10 mouse cellular contexts compared by ENCODE assay signal in genomic region chr1:189731697-189732096, GRCm38 (mm10). TPM values are rescaled to one million over a fixed set of nuclear protein-coding genes. Genes with fewer than 3 reads are reported as not detected.
DNase-seq lines count a peak whose midpoint lies in the region; ATAC-seq lines count a peak whose summit lies in the region.
"Had no signal": no experiment of that assay in that cellular context is flagged by ENCODE, and none has a peak within 500 bp of the region (broad histone marks: within the 10 kb centered on the region; RNA-seq: fewer than 3 reads in every experiment).

No protein-coding gene starts in this region.

- WGBS in kidney, embryonic 14.5 days = 58% methylated on average over 10 of the region's 10 CpGs
- WGBS in embryonic facial prominence, embryonic 14.5 days = 43% methylated on average over 10 of the region's 10 CpGs
- WGBS in limb, embryonic 12.5 days = 67% methylated on average over 10 of the region's 10 CpGs

- no peak for ATAC-seq in kidney, embryonic 14.5 days (ENCODE audit: low FRiP score, low TSS enrichment)
- ATAC-seq in embryonic facial prominence, embryonic 14.5 days (ENCODE audit: low read depth) = no peak
- ATAC-seq in limb, embryonic 12.5 days (ENCODE audit: insufficient number of reproducible peaks, insufficient read depth, low FRiP score, low TSS enrichment, low read depth) = no peak
- ATAC-seq: forebrain, embryonic 15.5 days had no signal

- no peaks in the 10 kb centered on the region for H3K9me3 ChIP-seq in kidney, embryonic 14.5 days (ENCODE audit: control insufficient read depth, low read length)
- H3K9me3 ChIP-seq in embryonic facial prominence, embryonic 14.5 days (ENCODE audit: control insufficient read depth, low read length) = no peaks in the 10 kb centered on the region
- H3K9me3 ChIP-seq in limb, embryonic 12.5 days = no peaks in the 10 kb centered on the region
- H3K9me3 ChIP-seq: forebrain, embryonic 15.5 days had no signal

- peak overlapping the region; percentile 10; the same call in 1 of the 2 replicates for H3K27ac ChIP-seq in kidney, embryonic 14.5 days (ENCODE audit: low read depth, low read length)
- peak overlapping the region; percentile 80 for H3K27ac ChIP-seq in embryonic facial prominence, embryonic 14.5 days (replicated peaks; ENCODE audit: low read depth, low read length)
- peak overlapping the region; percentile 72 for H3K27ac ChIP-seq in limb, embryonic 12.5 days
- H3K27ac ChIP-seq: forebrain, embryonic 15.5 days had no signal

- no peak overlapping the region for H3K4me3 ChIP-seq in kidney, embryonic 14.5 days (ENCODE audit: low read length)
- H3K4me3 ChIP-seq in embryonic facial prominence, embryonic 14.5 days (ENCODE audit: low read depth, low read length) = no peak overlapping the region
- no peak overlapping the region for H3K4me3 ChIP-seq in limb, embryonic 12.5 days (replicated peaks)
- H3K4me3 ChIP-seq: forebrain, embryonic 15.5 days had no signal

- H3K4me1 ChIP-seq in kidney, embryonic 14.5 days (ENCODE audit: control insufficient read depth, insufficient read depth, low read length) = peaks cover 39% of the 10 kb centered on the region
- H3K4me1 ChIP-seq in embryonic facial prominence, embryonic 14.5 days (ENCODE audit: control insufficient read depth, insufficient read depth, low read length) = peaks cover 39% of the 10 kb centered on the region
- peaks cover 42% of the 10 kb centered on the region for H3K4me1 ChIP-seq in limb, embryonic 12.5 days (replicated peaks)

- peak; percentile 36 for DNase-seq in adrenal gland, postnatal 14 days
- DNase-seq in adrenal gland, postnatal 4 days (ENCODE audit: low spot score in 2 of 2) = no peak
- no peak for DNase-seq in kidney, adult 9 months
- DNase-seq in embryonic facial prominence, embryonic 14.5 days (ENCODE audit: low spot score) = peak; percentile 67
- DNase-seq in layer of hippocampus, adult 8-10 months (ENCODE audit: low spot score in 2 of 2) = no peak
- no peak for DNase-seq in B cell, adult 2 months
- DNase-seq: spleen, adult 18-20 months had no signal

- H3K4me2 ChIP-seq in kidney, embryonic 14.5 days (replicated peaks; ENCODE audit: low read depth, low read length) = peak overlapping the region; percentile 74
- peak overlapping the region; percentile 71 for H3K4me2 ChIP-seq in embryonic facial prominence, embryonic 14.5 days (ENCODE audit: low read depth, low read length)
- peak overlapping the region; percentile 18 for H3K4me2 ChIP-seq in limb, embryonic 12.5 days
- H3K4me2 ChIP-seq: forebrain, embryonic 15.5 days had no signal

- no peaks in the 10 kb centered on the region; the same call in 1 of the 2 replicates for H3K36me3 ChIP-seq in kidney, embryonic 14.5 days (ENCODE audit: control insufficient read depth, insufficient read depth, low read length)
- no peaks in the 10 kb centered on the region for H3K36me3 ChIP-seq in embryonic facial prominence, embryonic 14.5 days (ENCODE audit: control insufficient read depth, insufficient read depth, low read length)
- H3K36me3 ChIP-seq in limb, embryonic 12.5 days = no peaks in the 10 kb centered on the region
- H3K36me3 ChIP-seq: forebrain, embryonic 15.5 days had no signal

- H3K9ac ChIP-seq in kidney, embryonic 14.5 days (ENCODE audit: low read depth, low read length) = no peak overlapping the region; the same call in 1 of the 2 replicates
- peak overlapping the region; percentile 10; the same call in 1 of the 2 replicates for H3K9ac ChIP-seq in embryonic facial prominence, embryonic 14.5 days (ENCODE audit: low read depth, low read length)
- H3K9ac ChIP-seq in limb, embryonic 12.5 days (replicated peaks) = no peak overlapping the region
- H3K9ac ChIP-seq: forebrain, embryonic 15.5 days had no signal

- no peaks in the 10 kb centered on the region for H3K27me3 ChIP-seq in kidney, embryonic 14.5 days (ENCODE audit: control insufficient read depth, insufficient read depth, low read length)
- H3K27me3 ChIP-seq in embryonic facial prominence, embryonic 14.5 days (replicated peaks; ENCODE audit: control insufficient read depth, insufficient read depth, low read length) = no peaks in the 10 kb centered on the region
- no peaks in the 10 kb centered on the region for H3K27me3 ChIP-seq in limb, embryonic 12.5 days

RNA-seq across cellular contexts. Expression of gene Ptpn14, which starts 3.6 kb away (rescaled TPM):
- total RNA-seq in adrenal gland, postnatal 14 days (2021) = 24.2 and 24.6 TPM in 2 replicates
- total RNA-seq in adrenal gland, postnatal 4 days (2021) = 10 to 100 TPM; 20.7 to 33.7 TPM
- polyA plus RNA-seq in kidney, embryonic 14.5 days (2014; fragmentation: Nextera tagmentation; extraction: Ambion mirVana) = 13.3 and 21.1 TPM in 2 replicates
- polyA plus RNA-seq in embryonic facial prominence, embryonic 14.5 days (2014; fragmentation: Nextera tagmentation; extraction: Ambion mirVana) = 12.3 and 12.5 TPM in 2 replicates
- polyA plus RNA-seq in limb, embryonic 12.5 days (2016; fragmentation: Nextera tagmentation; extraction: Ambion mirVana) = 9.6 and 11.4 TPM in 2 replicates
- total RNA-seq in layer of hippocampus, adult 8-10 months (2022) = 10 to 100 TPM; 11.1 to 16.1 (median 12.3) TPM

RNA-seq across cellular contexts. Expression of gene Cenpf, which starts 43.8 kb away (rescaled TPM):
- 13.1 and 13.9 TPM in 2 replicates for total RNA-seq in adrenal gland, postnatal 14 days (2021)
- total RNA-seq in adrenal gland, postnatal 4 days (2021) = 10 to 100 TPM; 28.6 to 30.1 TPM
- 87.3 and 98.8 TPM in 2 replicates for polyA plus RNA-seq in kidney, embryonic 14.5 days (2014; fragmentation: Nextera tagmentation; extraction: Ambion mirVana)
- polyA plus RNA-seq in embryonic facial prominence, embryonic 14.5 days (2014; fragmentation: Nextera tagmentation; extraction: Ambion mirVana) = 54.4 and 62.8 TPM in 2 replicates
- polyA plus RNA-seq in limb, embryonic 12.5 days (2016; fragmentation: Nextera tagmentation; extraction: Ambion mirVana) = 100 and 101 TPM in 2 replicates
- total RNA-seq in layer of hippocampus, adult 8-10 months (2022) = 1 to 10 TPM in 1 of 4 experiments, under 1 TPM in 3; 0.33 to 1.5 (median 0.54) TPM

Comparison
In these comparisons a context has a peak if more than half of its experiments do, and no peak if none do; other contexts are left out.
1. DNase-seq: peak in adrenal gland, postnatal 14 days (single experiment) and embryonic facial prominence, embryonic 14.5 days (single experiment); none in adrenal gland, postnatal 4 days (0 of 2), kidney, adult 9 months (single experiment), layer of hippocampus, adult 8-10 months (0 of 2) and B cell, adult 2 months (0 of 2).
2. H3K27ac ChIP-seq: peak in every context shown above with its lines; median percentile 80 in embryonic facial prominence, embryonic 14.5 days; 72 in limb, embryonic 12.5 days; 10 in kidney, embryonic 14.5 days.
3. H3K4me2 ChIP-seq: peak in every context shown above with its lines; median percentile 74 in kidney, embryonic 14.5 days; 71 in embryonic facial prominence, embryonic 14.5 days; 18 in limb, embryonic 12.5 days.